Mouse (Mus musculus) lung, postnatal 36 days (tissue): Measurements from ENCODE around the gene Kcnh1.

ENCODE experiments used
- DNase-seq: peaks from one replicate; pipeline ENCODE4 v3.0.0; 2022; ENCODE audit warnings: mixed read lengths

Gene Kcnh1

DNA sequence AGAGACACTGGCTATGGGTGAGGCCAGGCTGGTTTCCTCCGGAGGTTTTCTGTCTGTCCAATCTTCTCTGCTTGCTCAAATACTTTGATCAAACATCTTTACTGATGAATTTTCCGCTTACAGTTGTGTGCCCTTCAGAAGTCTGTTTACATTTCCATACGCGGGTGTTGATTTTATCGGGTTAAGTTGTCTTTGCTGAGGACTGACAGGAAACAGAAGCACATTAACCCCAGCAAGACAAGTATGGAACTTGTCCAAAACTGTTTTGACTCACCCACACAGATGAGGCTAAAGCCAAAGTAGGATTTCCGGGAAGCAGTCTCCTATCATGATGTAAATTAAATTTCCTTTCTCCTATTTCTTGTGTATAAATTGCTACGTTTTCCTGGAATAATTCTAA, 286.1 kb downstream of the Kcnh1 start:
- DNase-seq, result peak; percentile 61

GRCm38 (mm10) chr1:192477556-192477955, 287.0 kb downstream of the Kcnh1 start:
- no peak for DNase-seq

DNA sequence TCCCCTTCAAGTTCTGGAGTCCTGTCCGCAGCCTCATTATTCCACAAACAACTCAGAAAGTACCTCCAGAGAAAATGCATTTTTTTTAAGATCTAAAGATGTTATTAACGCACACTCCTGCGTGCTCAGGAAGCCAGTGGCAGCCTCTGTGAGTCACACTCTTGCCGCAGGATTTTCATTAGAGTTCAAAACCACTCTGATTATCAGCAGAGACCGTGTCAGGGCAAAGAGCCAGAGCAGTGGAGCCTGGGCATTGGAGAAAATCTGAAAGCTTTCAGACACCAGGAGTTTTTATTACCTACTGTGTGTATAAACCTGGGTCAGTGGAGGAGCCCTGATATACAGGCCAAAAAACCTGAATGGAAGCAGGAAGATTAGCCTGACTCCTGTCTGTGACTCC, 287.6 kb downstream of the Kcnh1 start:
- no peak for DNase-seq

DNA sequence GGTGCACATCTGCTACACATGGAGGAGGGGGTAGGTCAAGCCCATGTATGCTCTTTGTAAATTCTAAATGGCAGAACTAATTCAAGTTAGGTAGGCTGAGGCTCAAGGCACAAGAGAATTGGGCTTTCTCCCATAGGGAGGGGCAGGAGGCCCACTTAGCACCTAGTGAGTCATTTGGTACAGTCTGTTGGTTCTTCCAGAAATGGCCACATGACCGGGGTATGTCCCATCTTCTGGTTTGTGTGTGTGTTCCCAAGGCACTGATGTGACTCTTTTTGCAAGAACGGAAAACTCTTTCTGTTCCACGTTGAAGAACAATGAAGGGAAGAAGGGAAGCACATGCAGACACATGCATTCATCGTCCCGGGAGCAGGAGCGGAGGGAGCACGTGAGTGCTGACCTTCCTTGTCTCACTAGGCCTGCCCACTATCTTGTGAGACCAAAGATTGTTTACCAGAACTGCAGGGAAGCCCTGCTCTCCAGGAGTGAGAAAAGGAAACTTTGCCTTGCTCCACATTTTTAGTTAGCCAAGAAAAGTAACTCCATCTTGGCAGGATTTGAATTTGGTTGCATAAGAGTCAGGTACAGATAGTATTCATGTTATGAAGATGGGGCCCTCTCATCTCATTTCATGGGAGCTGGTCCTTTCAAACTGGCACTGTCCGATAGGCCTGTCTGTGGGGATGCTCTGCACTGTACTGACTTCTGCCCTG, 289.7 kb downstream of the Kcnh1 start:
- no peak for DNase-seq

- DNase-seq, result no peak
Measured at GRCm38 (mm10) chr1:192481446-192481845, 290.9 kb downstream of the Kcnh1 start.

- DNase-seq, result peak; percentile 57
Measured at GRCm38 (mm10) chr1:192485030-192485429, 294.5 kb downstream of the Kcnh1 start.

- no peak for DNase-seq
Measured at GRCm38 (mm10) chr1:192487571-192487970, 297.0 kb downstream of the Kcnh1 start.

DNA sequence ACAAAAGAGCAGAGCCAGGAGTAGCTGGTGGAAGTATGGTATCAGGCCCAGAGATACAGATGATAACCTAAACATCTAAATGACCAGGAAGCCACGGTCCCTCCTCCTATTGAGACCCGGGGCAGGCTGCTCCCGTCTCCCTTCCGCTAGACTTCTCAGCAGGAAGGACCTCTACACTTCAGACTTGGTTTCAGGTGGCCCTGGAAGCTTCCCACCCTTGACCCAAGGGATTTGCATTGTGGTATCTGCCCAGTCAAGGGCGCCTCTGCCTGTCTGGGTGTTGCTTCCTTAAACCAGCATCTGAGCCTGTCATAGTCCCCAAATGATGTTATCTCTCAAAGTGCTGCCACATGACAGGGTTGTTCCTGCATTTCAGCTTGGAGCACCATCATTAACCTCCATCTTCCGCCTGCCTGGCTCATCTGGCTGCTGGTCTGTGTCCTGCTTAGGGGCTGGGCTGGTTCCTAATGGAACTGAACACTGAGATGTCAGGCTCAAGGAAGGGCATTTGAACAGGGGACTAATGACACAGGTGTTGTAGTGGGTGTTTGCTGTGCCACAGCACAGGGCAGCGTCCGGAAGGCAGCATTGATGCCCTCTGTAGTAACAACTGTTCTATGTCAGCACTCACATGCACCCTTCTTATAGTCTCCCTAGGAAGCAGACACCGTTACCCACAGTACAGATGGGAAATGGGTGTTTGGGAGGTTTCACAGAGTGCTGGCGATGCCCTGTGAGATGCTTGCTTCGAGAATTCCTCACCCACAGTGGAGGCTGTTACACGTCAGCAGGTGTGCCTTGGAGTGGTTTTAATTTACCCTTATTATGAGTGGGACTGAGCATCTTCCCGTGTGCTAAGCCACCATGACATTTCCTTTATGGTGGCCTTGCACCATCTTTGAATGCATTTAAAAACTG, 299.6 kb downstream of the Kcnh1 start:
- peak; percentile 41 for DNase-seq

GRCm38 (mm10) chr1:192497505-192497904, 306.9 kb downstream of the Kcnh1 start:
- no peak for DNase-seq

DNA sequence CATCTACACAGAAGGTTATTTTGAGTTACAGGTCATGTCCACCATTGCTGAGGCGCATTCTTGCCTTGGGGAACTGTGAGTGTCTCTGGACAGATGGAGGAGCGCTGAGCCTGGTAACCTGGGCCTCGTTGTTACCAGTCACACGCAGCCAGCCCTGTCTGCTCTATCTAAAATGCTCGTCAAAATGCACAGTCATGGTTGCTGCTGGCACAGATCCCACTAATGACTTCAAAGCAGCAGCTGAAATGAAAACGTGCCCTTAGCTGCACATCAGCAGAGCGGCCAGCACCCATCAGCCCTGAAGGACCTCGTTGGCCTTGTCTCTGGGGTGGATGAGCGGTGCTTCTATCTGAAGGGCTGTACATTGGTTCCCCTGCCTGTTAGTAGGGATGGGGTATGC, 311.4 kb downstream of the Kcnh1 start:
- no peak for DNase-seq

DNA sequence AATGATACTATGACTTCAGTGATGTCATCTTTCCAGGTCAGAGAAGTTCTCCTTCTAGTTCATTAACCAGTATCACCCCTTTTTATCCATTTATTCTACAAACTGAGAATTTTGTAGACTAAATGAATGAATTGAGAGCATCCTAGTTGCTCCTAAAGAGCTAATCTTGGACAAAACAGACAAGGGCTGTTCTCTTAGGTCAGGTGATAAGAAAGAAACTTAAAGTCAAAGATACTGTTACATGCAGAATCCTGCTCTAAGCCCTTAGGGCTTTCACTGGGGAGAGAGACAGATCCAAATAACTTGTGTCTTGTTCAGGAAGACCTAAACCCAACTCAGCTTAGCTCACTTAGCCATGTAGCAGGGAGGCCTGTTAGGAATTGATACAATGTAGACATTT, 312.3 kb downstream of the Kcnh1 start:
- DNase-seq, result no peak

DNA sequence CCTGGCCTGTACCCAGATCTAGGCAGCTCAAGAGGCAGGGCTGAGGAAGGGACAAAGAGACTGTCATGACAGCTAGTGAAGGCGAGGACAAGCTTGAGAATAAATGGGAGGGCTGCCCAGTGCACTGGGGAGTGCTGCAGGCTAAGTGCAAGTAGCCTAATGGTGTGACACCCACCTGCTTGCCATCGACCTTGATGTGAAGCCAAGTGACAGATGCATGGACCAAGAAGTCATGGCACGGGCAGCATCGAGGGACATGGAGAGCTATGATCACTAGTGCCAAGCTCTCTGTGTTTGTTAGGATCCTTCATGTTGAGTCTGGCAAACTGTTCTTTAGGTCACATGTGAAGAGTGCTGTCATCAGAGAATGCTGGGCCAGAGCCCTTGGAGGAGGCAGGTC, 313.1 kb downstream of the Kcnh1 start:
- no peak for DNase-seq

GRCm38 (mm10) chr1:192512821-192513220, 322.2 kb downstream of the Kcnh1 start:
- DNase-seq, result no peak

GRCm38 (mm10) chr1:192515373-192515772, 324.8 kb downstream of the Kcnh1 start:
- DNase-seq, result no peak

GRCm38 (mm10) chr1:192519713-192520112, 329.1 kb downstream of the Kcnh1 start:
- DNase-seq, result no peak

DNA sequence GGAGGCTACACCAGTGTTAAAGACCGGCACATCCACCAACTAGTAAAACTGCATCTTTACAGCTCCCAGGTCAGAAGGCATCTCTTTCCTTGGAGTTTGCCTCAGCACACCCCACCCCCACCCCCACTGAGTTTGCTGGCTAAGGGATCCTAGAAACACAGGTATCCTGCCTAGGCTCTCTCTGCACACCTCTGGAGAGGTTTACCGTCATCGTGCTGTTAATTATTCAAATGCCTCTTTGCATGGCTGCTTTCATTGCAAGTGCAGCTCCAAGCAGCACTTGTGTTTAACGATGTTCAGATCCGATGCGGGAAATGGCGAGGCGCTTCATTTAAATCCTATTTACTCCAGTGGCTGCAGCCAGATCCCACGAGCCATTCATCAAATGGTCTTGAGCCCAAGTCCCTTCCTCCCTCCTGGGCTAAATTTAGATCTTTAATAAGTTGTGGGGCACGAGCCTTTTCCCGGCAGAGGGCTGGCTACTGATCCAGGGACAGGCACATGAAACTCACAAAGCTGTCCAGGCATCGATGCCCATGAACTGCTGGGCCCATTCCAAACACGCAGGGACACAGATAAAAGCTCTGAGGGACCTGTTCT, 330.4 kb downstream of the Kcnh1 start:
- DNase-seq, result no peak

- no peak for DNase-seq
Measured at GRCm38 (mm10) chr1:192522376-192523178, 332.0 kb downstream of the Kcnh1 start.

GRCm38 (mm10) chr1:192525711-192526350, 335.3 kb downstream of the Kcnh1 start:
- no peak for DNase-seq

GRCm38 (mm10) chr1:192531490-192532146, 341.0 kb downstream of the Kcnh1 start:
- DNase-seq, result no peak

DNA sequence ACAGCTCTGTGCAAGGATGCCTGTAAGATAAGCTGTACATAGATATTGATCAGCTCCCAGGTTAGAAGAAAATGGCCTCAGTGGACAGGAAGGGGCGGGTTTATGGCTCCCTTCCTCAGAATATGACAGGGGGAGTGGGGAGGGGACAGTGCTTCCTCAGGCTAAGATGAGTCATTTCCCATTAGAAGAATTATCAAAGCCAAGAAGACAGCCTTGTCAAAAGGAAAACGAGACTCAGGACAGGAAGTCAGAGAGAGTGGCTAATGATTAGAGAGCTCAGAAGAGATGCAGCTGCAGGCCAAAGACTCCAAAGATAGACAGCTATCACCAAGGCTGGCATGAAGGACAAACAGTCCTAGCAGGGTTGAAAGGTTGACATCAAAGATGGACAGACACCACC, 341.6 kb downstream of the Kcnh1 start:
- peak; percentile 32 for DNase-seq

GRCm38 (mm10) chr1:192533016-192533415, 342.4 kb downstream of the Kcnh1 start:
- no peak for DNase-seq

DNA sequence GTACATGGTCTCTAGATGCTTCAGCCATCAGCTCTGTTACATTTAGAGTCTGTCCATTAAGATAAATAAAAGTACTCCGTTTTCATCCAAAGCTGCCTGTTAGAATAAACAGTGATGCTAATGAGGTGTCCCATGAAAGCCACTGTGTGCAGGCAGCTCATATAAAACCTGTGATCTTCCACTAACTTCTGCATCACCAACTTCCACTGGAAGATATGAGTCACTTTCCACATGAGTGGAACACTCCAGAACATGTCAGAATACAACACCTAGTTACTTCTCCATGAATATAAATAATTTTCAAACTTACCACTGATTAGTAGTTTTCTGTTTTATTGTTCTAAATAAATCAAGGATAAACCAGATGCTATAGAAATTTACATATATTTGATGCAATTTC, 345.9 kb downstream of the Kcnh1 start:
- no peak for DNase-seq
